Mouse (Mus musculus) embryonic fibroblast, embryonic 13.5 days (primary cell): Measurements from ENCODE around the gene Lsamp.

Experiments used
- CTCF ChIP-seq: IDR thresholded peaks from 2 replicates; pipeline ENCODE4 v1.5.1; 2011; ENCODE audit warnings: mild to moderate bottlenecking, control low read depth, low read length, moderate library complexity, borderline replicate concordance; ENCODE audit not compliant: insufficient read depth
- POLR2A ChIP-seq: IDR thresholded peaks from 2 replicates; pipeline ENCODE4 v1.6.1; 2011; ENCODE audit warnings: low read depth, mild to moderate bottlenecking, control low read depth, low read length, moderate library complexity

DNA sequence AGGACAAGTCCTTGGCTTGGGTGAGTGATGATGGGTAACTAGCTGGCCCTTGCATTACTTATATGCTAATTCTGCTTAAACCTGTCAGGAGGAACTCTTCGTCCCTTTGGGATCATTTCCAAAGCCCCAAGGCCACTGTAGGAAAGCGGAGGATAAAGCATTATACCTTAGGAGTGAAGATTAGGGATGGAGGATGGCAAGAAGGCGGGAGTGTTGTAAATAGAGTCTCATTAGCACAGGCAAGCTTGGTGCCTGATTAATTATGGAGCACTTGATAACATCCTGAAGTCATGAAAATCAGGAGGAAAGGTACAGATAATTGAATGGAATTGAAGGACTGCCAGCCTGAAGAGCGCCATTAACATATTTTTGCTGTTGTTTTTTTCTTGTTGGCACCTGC is 120.2 kb downstream of the Lsamp start:
- TF ChIP-seq CTCF (no peak), POLR2A (no peak)
